ENCODE assay signal across 11 mouse cellular contexts in genomic region chr10:92161501-92161900, GRCm38 (mm10).
DNase-seq lines count a peak whose midpoint lies in the region; ATAC-seq and TF ChIP-seq lines count a peak whose summit lies in the region.
"Had no signal": no experiment of that assay in that cellular context is flagged by ENCODE, and none has a peak within 500 bp of the region (broad histone marks: within the 10 kb centered on the region; RNA-seq: fewer than 3 reads in every experiment).

No protein-coding gene starts in this region.

- no peaks in the 10 kb centered on the region for H3K9me3 ChIP-seq in embryonic facial prominence, embryonic 10.5 days
- H3K9me3 ChIP-seq in hindbrain, embryonic 13.5 days: no peaks in the 10 kb centered on the region
- no peaks in the 10 kb centered on the region for H3K9me3 ChIP-seq in midbrain, postnatal 0 days (ENCODE audit: low read length)
- H3K9me3 ChIP-seq: liver, embryonic 12.5 days had no signal

- intact Hi-C loops in heart, postnatal 14 days (cut with DNase I): no loop called here

- H3K4me2 ChIP-seq in hindbrain, embryonic 13.5 days: peak overlapping the region; percentile 65
- H3K4me2 ChIP-seq in midbrain, postnatal 0 days (ENCODE audit: low read depth, low read length, poor library complexity, severe bottlenecking): peak overlapping the region; percentile 53

- WGBS in embryonic facial prominence, embryonic 10.5 days: 5% methylated on average over 9 of the region's 9 CpGs
- 3% methylated on average over 9 of the region's 9 CpGs for WGBS in hindbrain, embryonic 13.5 days
- WGBS in midbrain, postnatal 0 days: 13% methylated on average over 9 of the region's 9 CpGs

- no peak for TF ChIP-seq CTCF in brain, embryonic 14.5 days (IDR thresholded peaks at IDR 0.05; ENCODE audit: borderline replicate concordance, extremely low read depth, insufficient read depth, insufficient read length)
- no peak for TF ChIP-seq CTCF in midbrain, postnatal 0 days (IDR thresholded peaks at IDR 0.05)

- TF ChIP-seq POLR2A in brain, embryonic 14.5 days (IDR thresholded peaks at IDR 0.05; ENCODE audit: borderline replicate concordance, extremely low read depth, insufficient read depth, insufficient read length, poor library complexity, severe bottlenecking): no peak

- no peaks in the 10 kb centered on the region for H3K36me3 ChIP-seq in embryonic facial prominence, embryonic 10.5 days (replicated peaks)
- H3K36me3 ChIP-seq in hindbrain, embryonic 13.5 days: peaks cover 9% of the 10 kb centered on the region
- H3K36me3 ChIP-seq in midbrain, postnatal 0 days (ENCODE audit: insufficient read depth, low read length): no peaks in the 10 kb centered on the region
- H3K36me3 ChIP-seq: G1E; liver, embryonic 12.5 days had no signal

- peak; percentile 75 for DNase-seq in brain, embryonic 14.5 days (ENCODE audit: low read depth)
- peak; percentile 36 for DNase-seq in embryonic facial prominence, embryonic 10.5 days (ENCODE audit: low spot score)
- DNase-seq in midbrain, postnatal 0 days (ENCODE audit: low spot score): peak; percentile 38
- DNase-seq in adrenal gland, postnatal 10 days: no peak
- DNase-seq in heart, postnatal 14 days: no peak
- DNase-seq in thymus, adult 18-20 months: no peak
- DNase-seq: kidney, adult 9 months had no signal

- peak overlapping the region; percentile 81 for H3K9ac ChIP-seq in hindbrain, embryonic 13.5 days
- H3K9ac ChIP-seq in midbrain, postnatal 0 days (replicated peaks; ENCODE audit: low read length, poor library complexity, severe bottlenecking): peak overlapping the region; percentile 69
- H3K9ac ChIP-seq: liver, embryonic 12.5 days had no signal

- peak overlapping the region; percentile 41 for H3K4me3 ChIP-seq in embryonic facial prominence, embryonic 10.5 days
- peak overlapping the region; percentile 68 for H3K4me3 ChIP-seq in hindbrain, embryonic 13.5 days
- peak overlapping the region; percentile 43 for H3K4me3 ChIP-seq in midbrain, postnatal 0 days (ENCODE audit: low read depth, low read length)
- H3K4me3 ChIP-seq: erythroblast, embryonic 14.5 days had no signal

- peaks cover 19% of the 10 kb centered on the region for H3K4me1 ChIP-seq in embryonic facial prominence, embryonic 10.5 days
- peaks cover 34% of the 10 kb centered on the region for H3K4me1 ChIP-seq in hindbrain, embryonic 13.5 days (replicated peaks)
- H3K4me1 ChIP-seq in midbrain, postnatal 0 days (ENCODE audit: insufficient read depth, low read length): no peaks in the 10 kb centered on the region
- H3K4me1 ChIP-seq: liver, embryonic 12.5 days had no signal

- peaks cover 40% of the 10 kb centered on the region for H3K27me3 ChIP-seq in embryonic facial prominence, embryonic 10.5 days (replicated peaks; ENCODE audit: low read depth, poor library complexity, severe bottlenecking)
- no peaks in the 10 kb centered on the region for H3K27me3 ChIP-seq in hindbrain, embryonic 13.5 days
- no peaks in the 10 kb centered on the region for H3K27me3 ChIP-seq in midbrain, postnatal 0 days (ENCODE audit: insufficient read depth, low read length)

- no peak for ATAC-seq in hindbrain, embryonic 13.5 days (ENCODE audit: low FRiP score)
- no peak for ATAC-seq in midbrain, postnatal 0 days (ENCODE audit: low FRiP score)
- ATAC-seq: liver, embryonic 12.5 days had no signal

- H3K27ac ChIP-seq in embryonic facial prominence, embryonic 10.5 days (replicated peaks): no peak overlapping the region
- H3K27ac ChIP-seq in hindbrain, embryonic 13.5 days: peak overlapping the region; percentile 86
- peak overlapping the region; percentile 62 for H3K27ac ChIP-seq in midbrain, postnatal 0 days (ENCODE audit: low read depth, low read length)
- H3K27ac ChIP-seq: liver, embryonic 12.5 days had no signal

Comparison
In these comparisons a context has a peak if more than half of its experiments do, and no peak if none do; other contexts are left out.
1. DNase-seq: peak in brain, embryonic 14.5 days (single experiment), embryonic facial prominence, embryonic 10.5 days (single experiment) and midbrain, postnatal 0 days (single experiment); none in adrenal gland, postnatal 10 days (single experiment), heart, postnatal 14 days (0 of 2) and thymus, adult 18-20 months (0 of 2).
2. Peak in every context shown above with its lines, with median percentiles within 50 percentile points of each other: H3K4me3 ChIP-seq.